Mouse (Mus musculus) right cerebral cortex, adult 18-20 months (tissue): ENCODE results near the gene Hist3h2a.

Source experiments
- DNase-seq: peaks from one replicate; pipeline ENCODE4 v3.0.0; 2022; ENCODE audit warnings: mixed read lengths

Gene Hist3h2a

GRCm38 (mm10) chr11:58954420-58955142 is at the start of gene Hist3h2a, which contains the start of gene Trim17:
Gene Hist3h2a (plus strand): TSS chr11:58954685.
Gene Trim17 (plus strand): TSS chr11:58954685.
- peak; percentile 94 for DNase-seq

DNA sequence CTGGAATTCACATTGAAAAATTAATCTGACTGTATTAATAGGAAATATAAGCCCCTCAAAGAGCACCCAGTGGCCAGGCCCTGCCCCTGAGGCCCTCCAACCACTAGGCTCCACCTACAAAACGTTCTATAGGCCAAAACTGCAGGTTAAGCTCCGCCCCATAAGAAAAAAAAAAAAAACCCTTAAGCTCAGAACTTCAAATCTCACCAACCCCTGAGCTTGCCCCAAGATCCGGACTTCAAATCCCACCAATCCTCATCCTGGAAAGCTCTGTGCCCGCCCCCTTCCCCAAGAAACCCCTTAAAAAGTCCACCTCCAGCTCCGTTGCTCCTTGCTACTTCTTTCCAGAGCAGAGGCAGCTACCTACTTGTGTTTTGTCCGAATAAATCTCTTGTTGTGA is 49.6 kb upstream of the Hist3h2a start:
- DNase-seq: no peak

DNA sequence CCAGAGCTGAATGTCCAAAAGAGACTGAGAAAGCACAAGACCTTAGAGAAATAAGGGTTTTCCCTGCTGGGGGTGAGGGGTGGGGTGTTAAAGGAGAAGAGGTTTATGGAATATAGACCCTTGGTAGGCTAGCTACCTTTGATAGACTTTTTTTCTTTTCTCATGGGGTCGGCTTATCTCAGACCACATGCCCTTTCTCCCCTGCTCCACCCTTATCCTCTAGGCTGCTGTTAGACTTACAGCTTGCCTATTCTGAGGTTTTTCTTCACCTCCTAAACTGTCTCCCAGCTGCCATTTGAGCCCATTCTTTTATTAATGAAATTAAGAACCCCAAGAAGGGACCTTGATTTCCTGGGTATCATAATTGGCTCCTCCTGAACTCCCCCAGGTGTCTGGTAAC is 40.7 kb upstream of the Hist3h2a start:
- DNase-seq: no peak

DNA sequence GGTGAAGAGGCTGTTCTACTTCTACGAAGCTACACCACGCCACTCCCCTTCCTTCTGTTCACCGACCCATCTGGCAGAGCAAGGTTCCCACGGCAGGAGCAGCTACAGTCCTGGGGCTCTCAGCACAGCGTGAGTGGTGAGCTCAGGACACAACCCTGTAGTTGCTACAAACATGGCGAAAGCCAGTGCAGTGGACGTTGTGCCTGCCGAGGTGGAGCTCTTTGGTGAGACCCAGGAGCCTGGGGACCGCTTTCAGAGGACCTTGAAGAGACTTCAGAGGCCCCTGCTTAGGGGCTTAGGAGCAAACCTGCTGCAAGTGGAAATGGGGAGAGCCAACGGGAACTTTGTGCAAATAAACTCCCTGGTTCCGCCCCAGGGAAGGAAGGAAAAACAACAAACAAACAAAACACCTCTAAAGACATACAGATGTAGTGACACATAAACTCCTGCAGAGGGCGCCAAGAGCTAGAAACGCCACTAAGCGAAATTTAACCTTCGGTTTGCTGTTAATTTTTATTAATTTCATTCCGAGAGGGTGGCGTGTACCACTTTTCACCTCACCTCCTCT is 39.9 kb upstream of the Hist3h2a start:
- no peak for DNase-seq

GRCm38 (mm10) chr11:58916879-58917744 is 37.4 kb upstream of the Hist3h2a start:
- DNase-seq: no peak

DNA sequence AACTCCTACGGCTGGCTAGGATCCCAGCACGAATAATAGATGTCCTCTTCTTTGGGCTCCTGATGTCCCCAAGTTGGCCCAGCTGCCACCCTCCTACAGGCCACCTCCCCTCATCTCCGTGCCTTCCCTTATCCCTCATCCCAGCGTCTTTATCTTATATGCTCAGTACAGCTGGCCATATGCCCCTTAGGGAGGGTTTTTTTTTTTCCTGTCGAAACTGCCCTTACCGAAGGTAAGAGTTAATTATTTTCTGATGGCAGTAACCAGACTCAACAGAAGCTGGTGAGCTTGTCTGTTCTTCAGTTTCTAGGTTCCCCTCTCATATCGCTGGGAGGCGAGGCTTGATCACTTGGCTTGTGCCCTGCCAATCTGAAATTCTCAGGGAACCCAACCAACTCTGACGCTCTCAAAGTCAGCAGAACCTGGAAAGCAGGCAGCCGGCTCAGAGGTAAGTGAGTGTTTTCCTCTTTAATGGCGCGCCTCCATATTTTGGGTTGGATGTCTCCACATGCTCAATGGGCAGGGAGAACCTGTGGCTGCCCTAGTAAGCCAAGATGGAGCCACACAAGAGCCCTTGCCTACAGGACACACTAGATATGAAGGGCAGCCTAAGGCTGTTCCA is 36.6 kb upstream of the Hist3h2a start, which contains the start of gene Btnl10:
Gene Btnl10 (plus strand): TSS at position 164 of the 622 bp plus-strand sequence.
- DNase-seq: no peak

GRCm38 (mm10) chr11:58918759-58919158 is 35.7 kb upstream of the Hist3h2a start:
- DNase-seq: no peak

- DNase-seq: no peak
Observed at GRCm38 (mm10) chr11:58922420-58922819, 32.1 kb upstream of the Hist3h2a start.

- no peak for DNase-seq
Observed at GRCm38 (mm10) chr11:58926651-58927050, 27.8 kb upstream of the Hist3h2a start.

- no peak for DNase-seq
Observed at GRCm38 (mm10) chr11:58927053-58927452, 27.4 kb upstream of the Hist3h2a start.

- no peak for DNase-seq
Observed at GRCm38 (mm10) chr11:58927790-58928651, 26.5 kb upstream of the Hist3h2a start.

DNA sequence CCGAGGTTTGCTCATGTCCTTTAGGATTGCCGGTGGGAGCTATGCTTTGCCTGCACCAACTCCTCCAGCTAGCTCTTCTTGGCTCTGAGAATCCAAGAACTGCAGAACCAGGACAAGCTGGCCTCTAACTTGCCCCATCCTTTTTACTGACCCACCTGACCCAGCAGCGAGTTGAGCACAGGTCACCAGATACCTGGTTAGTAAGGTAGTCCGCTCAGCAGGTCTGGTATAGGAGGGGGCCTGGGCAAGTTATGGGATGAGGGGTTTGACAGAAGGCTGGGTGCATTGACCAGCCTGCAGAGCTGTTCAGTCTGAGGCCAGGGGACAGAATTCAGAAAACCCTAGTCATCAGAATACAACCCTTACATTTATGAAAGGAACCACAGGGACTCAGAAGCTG is 25.4 kb upstream of the Hist3h2a start:
- no peak for DNase-seq

DNA sequence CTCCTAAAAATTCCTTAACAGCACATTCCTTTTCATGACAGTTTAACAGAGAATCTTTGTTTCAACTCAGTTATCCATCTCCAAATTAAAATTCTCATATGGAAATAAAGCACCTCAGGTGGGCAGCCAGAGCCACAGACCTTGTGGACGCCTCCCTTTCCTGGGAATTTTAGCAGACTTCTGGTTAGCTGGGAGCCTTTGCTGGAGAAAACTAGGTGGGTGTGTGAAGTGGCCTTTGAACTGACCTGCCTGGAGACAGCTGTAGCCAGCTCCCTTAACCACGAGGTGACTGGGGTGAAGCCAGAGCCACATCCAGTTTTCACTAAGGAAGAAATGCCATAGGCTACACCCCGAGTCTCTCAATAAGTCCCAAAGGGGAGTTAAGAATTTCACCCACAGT is 24.8 kb upstream of the Hist3h2a start:
- no peak for DNase-seq

DNA sequence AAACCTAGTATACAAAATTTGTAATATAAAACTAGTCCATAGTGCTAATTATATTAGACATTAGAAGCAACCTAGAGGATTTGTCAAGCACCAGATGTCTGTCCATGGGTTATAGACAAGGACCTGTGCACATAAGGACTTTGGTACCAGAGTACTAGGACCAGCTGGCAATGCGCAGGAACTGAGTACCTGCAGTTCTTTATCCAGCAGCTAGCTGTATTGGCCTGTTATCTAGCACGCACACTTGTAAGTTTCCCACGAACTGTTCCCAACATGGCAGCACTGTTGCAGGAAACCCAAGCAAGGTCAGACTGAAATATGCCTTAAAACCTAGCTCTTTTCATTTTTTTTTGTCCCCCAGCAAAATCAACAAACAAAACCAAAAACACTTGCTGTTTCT is 24.2 kb upstream of the Hist3h2a start:
- DNase-seq: no peak

DNA sequence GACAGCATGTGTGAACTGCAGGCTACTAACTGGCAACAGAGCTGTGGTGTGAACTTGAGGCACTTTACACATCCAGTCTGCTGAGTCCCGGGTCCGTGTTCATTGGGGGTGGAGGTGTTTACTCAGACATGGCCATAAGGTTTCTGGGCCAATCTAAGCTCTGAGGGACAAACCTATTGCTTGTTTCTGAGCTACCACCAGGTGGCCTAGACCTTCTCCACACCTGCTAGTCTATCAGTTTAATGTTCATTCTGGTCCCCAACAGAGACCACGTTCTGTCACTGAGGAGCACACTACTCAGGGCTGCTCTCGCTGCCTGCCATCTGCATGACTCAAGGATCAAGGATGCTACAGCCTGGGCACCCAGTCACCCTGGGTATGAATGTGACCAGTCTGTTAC is 22.9 kb upstream of the Hist3h2a start:
- DNase-seq: no peak

DNA sequence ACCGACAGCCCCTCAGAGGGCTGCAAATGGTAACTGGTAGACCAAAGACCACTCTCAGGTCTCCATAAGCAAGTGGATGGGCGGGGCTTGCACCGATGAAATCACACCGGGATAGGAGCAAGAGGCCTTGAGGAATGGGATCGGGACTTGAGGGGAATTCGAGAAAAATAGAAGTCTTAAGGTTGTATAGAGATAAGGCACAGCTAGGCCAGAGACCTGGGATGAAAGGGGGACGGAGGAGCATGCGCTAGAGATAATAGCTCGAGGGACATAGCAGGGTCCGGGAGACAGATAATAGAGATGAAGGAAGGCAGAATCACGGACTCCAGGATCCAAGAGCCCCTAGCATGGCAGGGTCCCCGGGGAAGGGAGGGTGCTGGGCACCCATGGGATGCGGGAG is 16.6 kb upstream of the Hist3h2a start:
- no peak for DNase-seq

DNA sequence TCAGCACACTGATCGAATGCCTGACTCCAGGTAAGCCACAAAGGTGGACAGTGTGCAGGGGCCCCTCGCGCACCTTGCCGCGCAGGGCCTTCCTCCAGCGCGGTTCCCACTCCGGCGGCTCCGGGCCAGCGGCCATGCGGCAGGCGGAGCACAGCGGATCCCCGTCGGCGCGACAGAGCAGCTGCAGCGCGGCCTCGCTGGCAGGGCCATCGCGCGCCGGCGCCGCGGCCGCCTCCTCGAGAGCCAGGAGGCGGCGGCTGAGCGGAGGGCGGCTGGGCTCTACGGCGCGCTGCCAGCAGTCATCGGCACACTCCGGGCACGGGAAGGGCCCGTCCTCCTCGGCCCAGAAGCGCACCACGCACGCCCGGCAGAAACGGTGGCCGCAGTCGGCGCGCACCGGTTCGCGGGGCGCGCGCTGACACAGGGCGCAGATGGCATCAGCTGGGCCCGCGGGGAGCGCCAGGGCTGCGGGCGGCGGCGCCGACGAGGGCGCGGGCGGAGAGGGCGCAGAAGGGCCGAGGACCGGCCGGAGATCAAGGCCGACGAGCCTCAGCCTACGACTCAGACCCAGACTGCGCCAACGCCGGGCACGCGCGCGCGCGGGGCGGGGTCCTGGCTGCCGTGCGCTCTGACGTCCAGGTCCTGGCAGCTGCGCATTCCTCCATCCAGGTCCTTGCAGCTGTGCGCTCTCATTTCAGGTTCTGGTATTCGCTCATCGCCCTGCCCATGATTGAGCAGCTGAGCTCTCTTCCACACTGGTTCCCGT is 16.0 kb upstream of the Hist3h2a start, which contains the start of gene Rnf187:
Gene Rnf187 (minus strand): TSS at position 595 of the 766 bp plus-strand sequence.
- peak; percentile 95 for DNase-seq

- DNase-seq: no peak
Observed at GRCm38 (mm10) chr11:58939088-58939439, 15.4 kb upstream of the Hist3h2a start.

DNA sequence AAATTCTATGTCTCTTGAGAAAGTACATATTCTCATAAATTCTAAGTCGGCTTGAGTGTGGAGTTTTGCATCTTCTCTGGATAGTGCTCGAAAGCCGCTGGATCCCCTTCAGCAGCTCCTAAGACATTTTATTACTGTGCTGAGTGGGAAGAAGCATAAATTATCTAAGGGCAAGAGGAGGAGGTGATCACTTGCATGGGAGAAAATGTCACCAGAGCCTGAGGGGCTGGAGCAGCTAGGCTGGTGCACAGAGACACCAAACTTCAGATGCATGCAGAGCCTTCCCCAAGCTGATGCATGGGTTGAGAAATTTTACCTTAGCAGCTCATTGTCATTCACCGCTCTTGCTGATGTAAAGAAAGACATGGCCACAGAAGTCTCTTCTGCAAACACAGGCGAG is 10.3 kb upstream of the Hist3h2a start:
- no peak for DNase-seq

- DNase-seq: no peak
Observed at GRCm38 (mm10) chr11:58947306-58947705, 7.2 kb upstream of the Hist3h2a start.

DNA sequence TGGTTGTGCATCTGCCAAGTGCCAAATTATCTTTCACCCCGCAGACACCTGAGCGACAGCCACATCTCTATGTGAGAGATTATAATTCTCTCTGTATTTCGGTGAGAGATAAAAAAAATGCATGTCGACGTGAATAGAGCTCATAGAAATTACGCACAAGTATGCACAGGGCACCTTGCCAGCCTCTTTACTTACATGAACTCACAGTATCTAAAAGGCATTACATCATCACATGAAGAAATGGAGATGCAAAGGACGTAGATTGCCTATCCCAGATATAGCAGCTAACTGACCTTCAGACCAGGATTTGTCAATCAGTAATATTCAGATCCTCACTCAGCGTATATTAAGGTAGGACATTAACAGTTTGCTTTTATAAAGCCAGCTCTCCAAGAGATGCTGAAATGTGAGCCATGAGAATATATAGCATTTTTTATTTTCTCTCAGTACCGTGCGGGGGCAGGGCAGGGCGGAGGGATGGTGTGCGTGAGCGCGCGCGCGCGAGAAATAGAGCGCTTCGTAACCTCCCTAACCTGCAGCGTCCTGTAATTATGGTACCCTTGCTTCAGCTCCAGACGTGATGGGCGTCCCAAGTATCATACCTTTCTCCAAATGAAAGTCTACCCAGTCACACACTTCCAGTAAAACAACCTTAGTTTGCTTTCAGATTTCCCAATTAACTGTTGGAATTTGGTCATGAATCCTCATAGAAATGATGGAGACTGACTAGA is 6.5 kb upstream of the Hist3h2a start:
- peak; percentile 73 for DNase-seq
